Mouse (Mus musculus): ENCODE data around the gene Il27ra.

DNA sequence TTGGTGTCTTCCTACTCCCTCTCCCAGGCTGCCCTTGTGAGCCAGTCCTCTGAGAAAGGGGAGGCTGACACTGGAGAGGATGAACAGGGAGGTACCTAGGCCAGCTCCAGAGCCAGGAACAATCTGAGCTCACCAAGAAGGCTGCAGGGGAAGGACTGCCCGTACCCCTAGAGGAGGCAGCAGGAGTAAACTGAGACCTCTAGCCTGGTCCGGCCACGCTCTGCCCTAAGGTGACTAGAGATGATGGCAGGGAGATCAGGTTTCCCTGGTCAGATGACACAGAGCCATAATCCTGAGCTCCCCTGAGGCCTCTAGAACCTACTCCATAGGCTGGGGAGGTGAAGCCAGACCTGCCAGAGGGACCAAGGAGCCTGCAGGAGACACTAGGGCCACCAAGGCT is 34.5 kb upstream of the Il27ra start:
- no peak for TF ChIP-seq EP300 (IDR thresholded peaks at IDR 0.05; ENCODE audit: low read depth)
- TF ChIP-seq CTCF (IDR thresholded peaks at IDR 0.05; ENCODE audit: low read depth) = no peak
